11 mouse cellular contexts compared by ENCODE assay signal in genomic region chr17:12780125-12780524, GRCm38 (mm10). TPM values are rescaled to one million over a fixed set of nuclear protein-coding genes. Genes with fewer than 3 reads are reported as not detected.
DNase-seq lines count a peak whose midpoint lies in the region; ATAC-seq and TF ChIP-seq lines count a peak whose summit lies in the region.
"Had no signal": no experiment of that assay in that cellular context is flagged by ENCODE, and none has a peak within 500 bp of the region (broad histone marks: within the 10 kb centered on the region; RNA-seq: fewer than 3 reads in every experiment).

No protein-coding gene starts in this region.

- TF ChIP-seq EP300 in heart, postnatal 0 days (IDR thresholded peaks at IDR 0.05; ENCODE audit: low read depth), result no peak
- TF ChIP-seq EP300 in liver, postnatal 0 days (IDR thresholded peaks at IDR 0.05; ENCODE audit: low read depth), result no peak

- peak overlapping the region; percentile 94 for H3K27ac ChIP-seq in kidney, embryonic 16.5 days (ENCODE audit: low read length)
- H3K27ac ChIP-seq in embryonic facial prominence, embryonic 11.5 days (replicated peaks; ENCODE audit: low read depth, low read length), result peak overlapping the region; percentile 42
- peak overlapping the region; percentile 90 for H3K27ac ChIP-seq in heart, postnatal 0 days (ENCODE audit: low read depth)
- H3K27ac ChIP-seq in liver, postnatal 0 days (ENCODE audit: low read depth), result peak overlapping the region; percentile 53
- H3K27ac ChIP-seq: layer of hippocampus, adult 2 months had no signal

- peaks cover 8% of the 10 kb centered on the region; the same call in 1 of the 2 replicates for H3K36me3 ChIP-seq in kidney, embryonic 16.5 days (ENCODE audit: insufficient read depth, low read length)
- no peaks in the 10 kb centered on the region for H3K36me3 ChIP-seq in embryonic facial prominence, embryonic 11.5 days (replicated peaks; ENCODE audit: control insufficient read depth, insufficient read depth, low read depth, low read length)
- peaks cover 14% of the 10 kb centered on the region; the same call in 1 of the 2 replicates for H3K36me3 ChIP-seq in heart, postnatal 0 days (replicated peaks; ENCODE audit: control insufficient read depth, insufficient read depth, low read length)
- H3K36me3 ChIP-seq in liver, postnatal 0 days (replicated peaks; ENCODE audit: insufficient read depth, low read length), result no peaks in the 10 kb centered on the region; the same call in 1 of the 2 replicates

- intact Hi-C loops in left cerebral cortex, postnatal 36 days (cut with DNase I), result no loop called here

- H3K4me3 ChIP-seq in kidney, embryonic 16.5 days (ENCODE audit: low read length), result no peak overlapping the region
- no peak overlapping the region for H3K4me3 ChIP-seq in embryonic facial prominence, embryonic 11.5 days (ENCODE audit: low read depth, low read length)
- H3K4me3 ChIP-seq in heart, postnatal 0 days (ENCODE audit: low read depth, low read length), result no peak overlapping the region
- H3K4me3 ChIP-seq in liver, postnatal 0 days (ENCODE audit: low read depth, low read length), result no peak overlapping the region
- H3K4me3 ChIP-seq: layer of hippocampus, adult 2 months; megakaryocyte, embryonic 14.5 days had no signal

- peaks cover 48% of the 10 kb centered on the region for H3K4me1 ChIP-seq in kidney, embryonic 16.5 days (ENCODE audit: insufficient read depth, low read length)
- no peaks in the 10 kb centered on the region for H3K4me1 ChIP-seq in embryonic facial prominence, embryonic 11.5 days (ENCODE audit: control insufficient read depth, insufficient read depth, low read length)
- peaks cover 52% of the 10 kb centered on the region for H3K4me1 ChIP-seq in heart, postnatal 0 days (ENCODE audit: control insufficient read depth, insufficient read depth)
- H3K4me1 ChIP-seq in liver, postnatal 0 days (ENCODE audit: insufficient read depth), result peaks cover 27% of the 10 kb centered on the region

- peak; percentile 83 for ATAC-seq in kidney, embryonic 16.5 days (ENCODE audit: low FRiP score, low TSS enrichment)
- peak; percentile 60 for ATAC-seq in embryonic facial prominence, embryonic 11.5 days (replicated peaks; ENCODE audit: insufficient number of reproducible peaks, low FRiP score, low TSS enrichment, low read depth)
- ATAC-seq in heart, postnatal 0 days (ENCODE audit: insufficient read depth, low read depth), result peak; percentile 65
- no peak for ATAC-seq in liver, postnatal 0 days

- WGBS in kidney, embryonic 16.5 days, result 9% methylated on average over 8 of the region's 8 CpGs
- WGBS in embryonic facial prominence, embryonic 11.5 days, result 22% methylated on average over 8 of the region's 8 CpGs
- 2% methylated on average over 8 of the region's 8 CpGs for WGBS in heart, postnatal 0 days
- WGBS in liver, postnatal 0 days (ENCODE audit: insufficient replicate concordance), result 45% methylated on average over 8 of the region's 8 CpGs

- no peaks in the 10 kb centered on the region for H3K27me3 ChIP-seq in kidney, embryonic 16.5 days (ENCODE audit: insufficient read depth, low read length)
- H3K27me3 ChIP-seq in embryonic facial prominence, embryonic 11.5 days (ENCODE audit: control insufficient read depth, insufficient read depth, low read length), result no peaks in the 10 kb centered on the region
- no peaks in the 10 kb centered on the region for H3K27me3 ChIP-seq in heart, postnatal 0 days (ENCODE audit: control insufficient read depth, insufficient read depth, low read length)
- no peaks in the 10 kb centered on the region for H3K27me3 ChIP-seq in liver, postnatal 0 days (ENCODE audit: insufficient read depth, low read length)

- H3K4me2 ChIP-seq in kidney, embryonic 16.5 days (replicated peaks; ENCODE audit: low read depth, low read length), result peak overlapping the region; percentile 19; the same call in 1 of the 2 replicates
- no peak overlapping the region for H3K4me2 ChIP-seq in embryonic facial prominence, embryonic 11.5 days (ENCODE audit: low read depth, low read length)
- H3K4me2 ChIP-seq in heart, postnatal 0 days (ENCODE audit: low read depth, low read length), result peak overlapping the region; percentile 22; the same call in 1 of the 2 replicates
- H3K4me2 ChIP-seq in liver, postnatal 0 days (ENCODE audit: low read depth, low read length), result no peak overlapping the region

- DNase-seq in kidney, postnatal 36 days, result no peak
- no peak for DNase-seq in embryonic facial prominence, embryonic 11.5 days (ENCODE audit: low spot score)
- DNase-seq in heart, postnatal 0 days (ENCODE audit: low spot score), result peak; percentile 64
- DNase-seq in liver, postnatal 0 days, result no peak
- DNase-seq in left cerebral cortex, postnatal 36 days (ENCODE audit: low spot score in 2 of 2), result no peak
- no peak for DNase-seq in c-Kit-positive CD71-positive TER-119-positive erythroid progenitor cells, embryonic 14.5 days (ENCODE audit: low spot score)
- DNase-seq: adrenal gland, postnatal 10 days; cerebellum, postnatal 36 days had no signal

- TF ChIP-seq CTCF in heart, postnatal 0 days (IDR thresholded peaks at IDR 0.05; ENCODE audit: low read depth), result no peak
- TF ChIP-seq CTCF in liver, postnatal 0 days (IDR thresholded peaks at IDR 0.05; ENCODE audit: low read depth), result no peak

- 0 out of 2 replicates have a peak overlapping the region, but pooled peaks have one; percentile 32 for H3K9ac ChIP-seq in kidney, embryonic 16.5 days (replicated peaks; ENCODE audit: low read length)
- H3K9ac ChIP-seq in embryonic facial prominence, embryonic 11.5 days (replicated peaks; ENCODE audit: low read length), result no peak overlapping the region
- peak overlapping the region; percentile 42 for H3K9ac ChIP-seq in heart, postnatal 0 days (replicated peaks; ENCODE audit: low read depth, low read length)
- H3K9ac ChIP-seq in liver, postnatal 0 days (replicated peaks), result no peak overlapping the region

- H3K9me3 ChIP-seq in kidney, embryonic 16.5 days (ENCODE audit: low read length), result 0 out of 2 replicates have a peak, but pooled peaks cover 3% of the 10 kb centered on the region
- no peaks in the 10 kb centered on the region for H3K9me3 ChIP-seq in embryonic facial prominence, embryonic 11.5 days (replicated peaks; ENCODE audit: control insufficient read depth, low read length)
- H3K9me3 ChIP-seq in heart, postnatal 0 days (replicated peaks; ENCODE audit: control insufficient read depth, low read length), result no peaks in the 10 kb centered on the region
- no peaks in the 10 kb centered on the region for H3K9me3 ChIP-seq in liver, postnatal 0 days (ENCODE audit: low read length)

RNA-seq across cellular contexts. Expression of gene Igf2r, which starts 10.7 kb away (rescaled TPM):
- 32.1 and 33.6 TPM in 2 replicates for polyA plus RNA-seq in kidney, embryonic 16.5 days (2015; fragmentation: Nextera tagmentation; extraction: Ambion mirVana)
- polyA plus RNA-seq in embryonic facial prominence, embryonic 11.5 days (2014; fragmentation: Nextera tagmentation; extraction: Ambion mirVana), result 19.4 and 19.6 TPM in 2 replicates
- 424 and 484 TPM in 2 replicates for total RNA-seq in heart, postnatal 0 days (2014; rRNA removed; ENCODE audit: low replicate concordance)
- 52.2 and 59.9 TPM in 2 replicates for polyA plus RNA-seq in heart, postnatal 0 days (2015; fragmentation: Nextera tagmentation; extraction: Ambion mirVana)
- polyA plus RNA-seq in liver, postnatal 0 days (2015; fragmentation: Nextera tagmentation; extraction: Ambion mirVana), result 4.5 and 6.5 TPM in 2 replicates
- 10 to 100 TPM; 27.0 to 27.7 TPM for total RNA-seq in left cerebral cortex, postnatal 36 days (2021)

Comparison
In these comparisons a context has a peak if more than half of its experiments do, and no peak if none do; other contexts are left out.
1. H3K27ac ChIP-seq: peak in every context shown above with its lines; median percentile 94 in kidney, embryonic 16.5 days; 90 in heart, postnatal 0 days; 53 in liver, postnatal 0 days; 42 in embryonic facial prominence, embryonic 11.5 days.
2. H3K4me2 ChIP-seq: peak in kidney, embryonic 16.5 days (single experiment) and heart, postnatal 0 days (single experiment); none in embryonic facial prominence, embryonic 11.5 days (single experiment) and liver, postnatal 0 days (single experiment).
3. H3K9ac ChIP-seq: peak in kidney, embryonic 16.5 days (single experiment) and heart, postnatal 0 days (single experiment); none in embryonic facial prominence, embryonic 11.5 days (single experiment) and liver, postnatal 0 days (single experiment).